Comparison of ENCODE assay signal across 25 mouse cellular contexts in genomic region chr6:103659173-103659572, GRCm38 (mm10).
A peak's percentile ranks its signal among the peaks of the same experiment; 100 is the strongest.
DNase-seq lines count a peak whose midpoint lies in the region; ATAC-seq and TF ChIP-seq lines count a peak whose summit lies in the region.
"Had no signal": no experiment of that assay in that cellular context is flagged by ENCODE, and none has a peak within 500 bp of the region (broad histone marks: within the 10 kb centered on the region; RNA-seq: fewer than 3 reads in every experiment).

No protein-coding gene starts in this region.

- H3K36me3 ChIP-seq in intestine, postnatal 0 days (ENCODE audit: control insufficient read depth, insufficient read depth), result no peaks in the 10 kb centered on the region
- H3K36me3 ChIP-seq: embryonic facial prominence, embryonic 12.5 days; limb, embryonic 10.5 days; limb, embryonic 15.5 days; liver, embryonic 13.5 days; midbrain, embryonic 13.5 days had no signal

- H3K27ac ChIP-seq in intestine, postnatal 0 days (ENCODE audit: low read depth, low read length), result no peak overlapping the region
- H3K27ac ChIP-seq: embryonic facial prominence, embryonic 12.5 days; limb, embryonic 10.5 days; limb, embryonic 15.5 days; liver, embryonic 13.5 days; macrophage; midbrain, embryonic 13.5 days had no signal

- no peak overlapping the region for H3K4me3 ChIP-seq in intestine, postnatal 0 days (ENCODE audit: low read depth, low read length)
- H3K4me3 ChIP-seq: embryonic facial prominence, embryonic 12.5 days; limb, embryonic 10.5 days; limb, embryonic 15.5 days; liver, embryonic 13.5 days; midbrain, embryonic 13.5 days had no signal

- 87% methylated on average over 2 of the region's 2 CpGs for WGBS in intestine, postnatal 0 days

- no peaks in the 10 kb centered on the region for H3K4me1 ChIP-seq in intestine, postnatal 0 days (replicated peaks; ENCODE audit: control insufficient read depth, insufficient read depth, low read length)
- H3K4me1 ChIP-seq: embryonic facial prominence, embryonic 12.5 days; limb, embryonic 10.5 days; limb, embryonic 15.5 days; liver, embryonic 13.5 days had no signal

- no peaks in the 10 kb centered on the region for H3K9me3 ChIP-seq in intestine, postnatal 0 days (ENCODE audit: control insufficient read depth)
- H3K9me3 ChIP-seq: embryonic facial prominence, embryonic 12.5 days; limb, embryonic 10.5 days; limb, embryonic 15.5 days; liver, embryonic 13.5 days; midbrain, embryonic 13.5 days had no signal

- H3K9ac ChIP-seq in intestine, postnatal 0 days (ENCODE audit: low read depth, low read length), result no peak overlapping the region
- H3K9ac ChIP-seq: embryonic facial prominence, embryonic 12.5 days; limb, embryonic 15.5 days; liver, embryonic 13.5 days; midbrain, embryonic 13.5 days had no signal

- H3K4me2 ChIP-seq in intestine, postnatal 0 days (replicated peaks; ENCODE audit: low read depth), result no peak overlapping the region
- H3K4me2 ChIP-seq: embryonic facial prominence, embryonic 12.5 days; limb, embryonic 15.5 days; liver, embryonic 13.5 days; midbrain, embryonic 13.5 days had no signal

- H3K27me3 ChIP-seq in intestine, postnatal 0 days (replicated peaks; ENCODE audit: control insufficient read depth, insufficient read depth, low read length), result no peaks in the 10 kb centered on the region
- H3K27me3 ChIP-seq: CH12.LX; embryonic facial prominence, embryonic 12.5 days; limb, embryonic 15.5 days; liver, embryonic 13.5 days; midbrain, embryonic 13.5 days had no signal

- no peak for DNase-seq in cerebellum, adult 9-11 months
- peak; percentile 22 for DNase-seq in layer of hippocampus, adult 9-11 months
- no peak for DNase-seq in layer of hippocampus, postnatal 14 days (ENCODE audit: low spot score in 2 of 2)
- peak; percentile 46 for DNase-seq in cerebellum, adult 9-10 months
- no peak for DNase-seq in lung, postnatal 25 days (ENCODE audit: low spot score)
- DNase-seq in layer of hippocampus, adult 8-10 months (ENCODE audit: low spot score in 2 of 2), result no peak
- DNase-seq: adrenal gland, postnatal 14 days; gastrocnemius, postnatal 14 days; heart, postnatal 14 days; kidney, adult 9 months; kidney, postnatal 10 days; liver, embryonic 13.5 days; lung, adult 18-20 months; thymus, adult 2 months; thymus, postnatal 36 days had no signal

- no peak for TF ChIP-seq CTCF in intestine, postnatal 0 days (IDR thresholded peaks at IDR 0.05; ENCODE audit: low read depth)

- peak; percentile 70 for ATAC-seq in cerebellum, adult (ENCODE audit: insufficient number of reproducible peaks, low FRiP score, low TSS enrichment)
- ATAC-seq in intestine, postnatal 0 days, result no peak
- ATAC-seq: intestine, embryonic 16.5 days; lung, postnatal 0 days; midbrain, embryonic 13.5 days had no signal

Comparison
In these comparisons a context has a peak if more than half of its experiments do, and no peak if none do; other contexts are left out.
1. DNase-seq: peak in layer of hippocampus, adult 9-11 months (single experiment) and cerebellum, adult 9-10 months (single experiment); none in cerebellum, adult 9-11 months (single experiment), layer of hippocampus, postnatal 14 days (0 of 2), lung, postnatal 25 days (single experiment) and layer of hippocampus, adult 8-10 months (0 of 2).